Mouse (Mus musculus) CD4-positive naive resting alpha-beta T cell, adult 57 days (primary cell): ENCODE data around the gene Park7. TPM values are rescaled to one million over a fixed set of nuclear protein-coding genes. Genes with fewer than 3 reads are reported as not detected.

ENCODE experiments used
- total RNA-seq: library from RNA; stranded (reverse); gene quantifications from one replicate; pipeline ENCODE4 v1.2.4, GENCODE M21; 2023

The Park7 gene
- total RNA-seq: 152 TPM

GRCm38 (mm10) chr4:150914290-150914733 is at the start of gene Park7, which contains the start of gene Tnfrsf9:
TSS of gene Park7 (minus strand) at chr4:150914437.
TSS of gene Tnfrsf9 (plus strand) at chr4:150914562.

DNA sequence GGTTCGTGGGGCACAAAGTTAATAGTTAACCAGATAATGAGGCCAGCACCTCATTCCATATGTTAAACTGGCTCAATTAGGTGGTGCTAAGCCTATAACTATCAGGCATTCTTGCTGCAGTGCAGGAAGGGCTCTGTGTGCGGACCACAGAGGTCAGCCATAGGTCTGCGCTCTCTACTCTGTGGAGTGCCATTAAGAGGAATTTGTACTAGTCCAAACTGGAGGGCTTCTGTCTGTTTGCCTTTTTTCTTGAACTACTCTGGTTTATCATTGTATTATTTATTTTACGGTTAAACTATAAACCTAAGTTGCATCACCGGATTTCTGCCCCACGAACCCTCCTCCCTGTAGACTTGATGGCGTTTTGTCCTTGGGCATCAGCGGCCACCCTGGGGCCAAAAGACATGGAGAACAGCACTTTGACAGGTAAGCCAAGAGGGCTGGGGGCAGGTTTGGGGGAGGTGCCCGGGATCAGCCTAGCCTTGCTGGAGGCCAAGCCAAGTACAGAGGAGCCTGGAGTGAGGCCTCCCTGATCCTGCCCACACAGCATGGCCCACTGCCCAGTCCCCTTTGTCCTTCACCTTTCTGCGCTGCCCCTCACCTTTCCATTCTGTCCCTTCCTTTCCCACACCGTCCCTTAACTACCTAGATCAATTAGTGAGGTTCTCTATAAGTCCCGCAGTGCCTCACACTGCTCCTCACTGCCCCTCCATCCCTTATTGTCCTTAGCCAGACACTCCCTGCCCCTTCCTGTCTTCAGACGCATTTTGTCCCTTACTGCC is 60.4 kb downstream of the Park7 start, which contains the start of gene Errfi1:
Gene Errfi1 (plus strand): TSS at position 240 of the 782 bp plus-strand sequence.

Other genes starting within 250 kb of the Park7 start
- gene Errfi1, start 60.5 kb downstream of the Park7 start, total RNA-seq: 33.5 TPM
- gene Tnfrsf9, start 125 bp upstream of the Park7 start, total RNA-seq: 6.5 TPM
- gene Uts2, start 82.7 kb upstream of the Park7 start, total RNA-seq: not detected
- 1.4 TPM for gene Per3, start 130.2 kb upstream of the Park7 start, total RNA-seq
- gene Vamp3, start 143.5 kb upstream of the Park7 start, total RNA-seq: 83.5 TPM
- gene Gm13090, start 175.1 kb upstream of the Park7 start, total RNA-seq: not detected